Mouse (Mus musculus): ENCODE results near the gene Glce. TPM values are rescaled to one million over a fixed set of nuclear protein-coding genes. Genes with fewer than 3 reads are reported as not detected.
A peak's percentile ranks its signal among the peaks of the same experiment; 100 is the strongest.

Glce gene
- polyA plus RNA-seq (2015; fragmentation: Nextera tagmentation; extraction: Ambion mirVana), result 16.4 and 17.4 TPM in 2 replicates

- no peaks in the 10 kb centered on the region for H3K27me3 ChIP-seq
- H3K4me3 ChIP-seq, result peak within 1 kb of the TSS; percentile 63
- H3K9ac ChIP-seq (replicated peaks), result peak within 1 kb of the TSS; percentile 74
- peak within 1 kb of the TSS; percentile 92 for H3K27ac ChIP-seq (replicated peaks)
- peaks cover 22% of the 10 kb centered on the region for H3K4me1 ChIP-seq
- under 1% methylated on average over 51 of the region's 51 CpGs for WGBS
- ATAC-seq (replicated peaks), result peak; percentile 100
- no peaks in the 10 kb centered on the region for H3K36me3 ChIP-seq
- peak within 1 kb of the TSS; percentile 73 for H3K4me2 ChIP-seq (replicated peaks)
- H3K9me3 ChIP-seq, result no peaks in the 10 kb centered on the region
Observed at GRCm38 (mm10) chr9:62122508-62123215, at the start of gene Glce. Glce (minus strand) TSS chr9:62122655.

GRCm38 (mm10) chr9:62172239-62172638 lies 49.8 kb upstream of the Glce start:
- ATAC-seq (replicated peaks), result no peak
- Histone ChIP-seq H3K9me3 (no peaks in the 10 kb centered on the region), H3K36me3 (no peaks in the 10 kb centered on the region), H3K9ac (replicated peaks) (no peak overlapping the region), H3K4me1 (no peaks in the 10 kb centered on the region), H3K4me2 (replicated peaks) (no peak overlapping the region), H3K27me3 (no peaks in the 10 kb centered on the region), H3K27ac (replicated peaks) (no peak overlapping the region), H3K4me3 (no peak overlapping the region)
- WGBS, result 88% methylated on average over 3 of the region's 3 CpGs

GRCm38 (mm10) chr9:62170921-62171320 lies 48.5 kb upstream of the Glce start:
- H3K4me1 ChIP-seq, result peaks cover 2% of the 10 kb centered on the region; the same call in 1 of the 2 replicates
- H3K9me3 ChIP-seq, result no peaks in the 10 kb centered on the region
- no peak overlapping the region for H3K4me2 ChIP-seq (replicated peaks)
- WGBS, result 89% methylated on average over 2 of the region's 2 CpGs
- H3K4me3 ChIP-seq, result no peak overlapping the region
- H3K36me3 ChIP-seq, result no peaks in the 10 kb centered on the region
- ATAC-seq (replicated peaks), result no peak
- H3K27ac ChIP-seq (replicated peaks), result no peak overlapping the region
- no peaks in the 10 kb centered on the region for H3K27me3 ChIP-seq
- no peak overlapping the region for H3K9ac ChIP-seq (replicated peaks)

DNA sequence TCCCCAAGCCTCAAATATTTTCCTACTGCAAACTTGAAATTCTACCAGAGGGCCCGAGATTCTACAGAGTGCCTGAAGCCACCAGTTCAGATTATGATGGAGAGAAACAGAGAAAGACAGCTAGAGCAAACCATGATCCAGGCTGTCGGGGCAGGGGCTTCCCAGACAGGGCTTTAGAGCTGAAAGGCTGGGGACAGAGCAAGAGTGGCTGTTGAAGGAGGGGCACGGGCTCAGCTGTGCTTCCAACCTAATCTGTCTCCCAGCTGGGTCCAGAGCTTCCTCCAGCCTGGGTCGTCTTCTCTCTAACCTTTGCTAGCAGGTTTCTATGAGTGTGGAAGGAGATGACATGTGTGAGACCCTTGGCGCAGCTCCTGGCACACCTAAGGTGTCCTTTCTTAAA lies 44.2 kb upstream of the Glce start:
- H3K4me3 ChIP-seq, result no peak overlapping the region
- H3K27ac ChIP-seq (replicated peaks), result 0 out of 2 replicates have a peak overlapping the region, but pooled peaks have one; percentile 12
- no peak for ATAC-seq (replicated peaks)
- no peaks in the 10 kb centered on the region for H3K9me3 ChIP-seq
- 55% methylated on average over 5 of the region's 5 CpGs for WGBS
- no peak overlapping the region for H3K9ac ChIP-seq (replicated peaks)
- H3K4me1 ChIP-seq, result peaks cover 2% of the 10 kb centered on the region; the same call in 1 of the 2 replicates
- no peaks in the 10 kb centered on the region for H3K36me3 ChIP-seq
- no peak overlapping the region for H3K4me2 ChIP-seq (replicated peaks)
- no peaks in the 10 kb centered on the region for H3K27me3 ChIP-seq

GRCm38 (mm10) chr9:62166186-62166585 lies 43.7 kb upstream of the Glce start:
- Histone ChIP-seq H3K4me1 (peaks cover 2% of the 10 kb centered on the region; the same call in 1 of the 2 replicates), H3K4me2 (replicated peaks) (no peak overlapping the region), H3K27ac (replicated peaks) (no peak overlapping the region), H3K9ac (replicated peaks) (no peak overlapping the region), H3K27me3 (no peaks in the 10 kb centered on the region), H3K4me3 (no peak overlapping the region), H3K36me3 (no peaks in the 10 kb centered on the region), H3K9me3 (no peaks in the 10 kb centered on the region)
- 21% methylated on average over 4 of the region's 4 CpGs for WGBS
- ATAC-seq (replicated peaks), result no peak

GRCm38 (mm10) chr9:62162889-62163291 lies 40.4 kb upstream of the Glce start:
- Histone ChIP-seq H3K9me3 (no peaks in the 10 kb centered on the region), H3K36me3 (no peaks in the 10 kb centered on the region), H3K4me2 (replicated peaks) (no peak overlapping the region), H3K27me3 (no peaks in the 10 kb centered on the region), H3K27ac (replicated peaks) (no peak overlapping the region), H3K9ac (replicated peaks) (no peak overlapping the region), H3K4me1 (peaks cover 2% of the 10 kb centered on the region; the same call in 1 of the 2 replicates), H3K4me3 (no peak overlapping the region)
- 36% methylated on average over 4 of the region's 4 CpGs for WGBS
- no peak for ATAC-seq (replicated peaks)

GRCm38 (mm10) chr9:62160788-62161187 lies 38.3 kb upstream of the Glce start:
- H3K27me3 ChIP-seq, result no peaks in the 10 kb centered on the region
- ATAC-seq (replicated peaks), result no peak
- no peak overlapping the region for H3K4me3 ChIP-seq
- H3K4me2 ChIP-seq (replicated peaks), result no peak overlapping the region
- H3K9me3 ChIP-seq, result no peaks in the 10 kb centered on the region
- no peak overlapping the region for H3K27ac ChIP-seq (replicated peaks)
- H3K9ac ChIP-seq (replicated peaks), result no peak overlapping the region
- WGBS, result 78% methylated on average over 6 of the region's 6 CpGs
- no peaks in the 10 kb centered on the region for H3K4me1 ChIP-seq
- no peaks in the 10 kb centered on the region for H3K36me3 ChIP-seq

- Histone ChIP-seq H3K4me1 (no peaks in the 10 kb centered on the region), H3K9ac (replicated peaks) (no peak overlapping the region), H3K9me3 (no peaks in the 10 kb centered on the region), H3K27ac (replicated peaks) (no peak overlapping the region), H3K4me2 (replicated peaks) (no peak overlapping the region), H3K4me3 (no peak overlapping the region), H3K36me3 (no peaks in the 10 kb centered on the region), H3K27me3 (no peaks in the 10 kb centered on the region)
- ATAC-seq (replicated peaks), result no peak
- WGBS, result 87% methylated on average over 4 of the region's 4 CpGs
Observed at GRCm38 (mm10) chr9:62158746-62159145, 36.3 kb upstream of the Glce start.

DNA sequence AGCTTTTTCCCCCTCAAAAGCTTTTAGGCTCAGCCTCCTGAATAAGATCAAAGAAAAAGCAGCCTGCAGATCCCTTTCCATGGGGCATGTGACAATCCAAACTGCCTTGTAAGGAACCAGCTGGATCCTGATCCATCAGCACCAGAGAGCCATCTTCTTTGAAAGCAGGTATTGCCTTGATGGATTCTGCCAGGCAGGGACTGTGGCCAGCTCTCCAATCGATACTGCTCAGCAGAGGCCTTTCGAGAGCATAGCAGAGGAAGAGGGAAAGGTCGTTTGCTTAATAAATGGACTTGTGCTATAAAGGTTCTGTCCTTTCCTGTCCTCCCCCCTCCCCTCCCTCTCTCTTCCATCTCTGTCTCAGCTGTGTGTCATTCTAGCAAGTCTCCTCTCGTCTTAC lies 33.4 kb upstream of the Glce start:
- no peaks in the 10 kb centered on the region for H3K27me3 ChIP-seq
- H3K4me2 ChIP-seq (replicated peaks), result no peak overlapping the region
- H3K9ac ChIP-seq (replicated peaks), result no peak overlapping the region
- no peak overlapping the region for H3K27ac ChIP-seq (replicated peaks)
- no peaks in the 10 kb centered on the region for H3K9me3 ChIP-seq
- no peak overlapping the region for H3K4me3 ChIP-seq
- H3K4me1 ChIP-seq, result no peaks in the 10 kb centered on the region
- ATAC-seq (replicated peaks), result no peak
- H3K36me3 ChIP-seq, result no peaks in the 10 kb centered on the region
- WGBS, result 48% methylated on average over 4 of the region's 4 CpGs

GRCm38 (mm10) chr9:62155400-62155799 lies 32.9 kb upstream of the Glce start:
- 79% methylated on average over 6 of the region's 6 CpGs for WGBS
- ATAC-seq (replicated peaks), result no peak
- Histone ChIP-seq H3K4me1 (no peaks in the 10 kb centered on the region), H3K9me3 (no peaks in the 10 kb centered on the region), H3K9ac (replicated peaks) (no peak overlapping the region), H3K27me3 (no peaks in the 10 kb centered on the region), H3K4me2 (replicated peaks) (no peak overlapping the region), H3K27ac (replicated peaks) (no peak overlapping the region), H3K4me3 (no peak overlapping the region), H3K36me3 (no peaks in the 10 kb centered on the region)

- Histone ChIP-seq H3K4me1 (no peaks in the 10 kb centered on the region), H3K9me3 (no peaks in the 10 kb centered on the region), H3K27ac (replicated peaks) (no peak overlapping the region), H3K36me3 (no peaks in the 10 kb centered on the region), H3K4me3 (no peak overlapping the region), H3K9ac (replicated peaks) (no peak overlapping the region), H3K4me2 (replicated peaks) (no peak overlapping the region), H3K27me3 (no peaks in the 10 kb centered on the region)
- WGBS, result 76% methylated on average over 7 of the region's 7 CpGs
- ATAC-seq (replicated peaks), result no peak
Observed at GRCm38 (mm10) chr9:62154956-62155355, 32.5 kb upstream of the Glce start.

GRCm38 (mm10) chr9:62154551-62154950 lies 32.1 kb upstream of the Glce start:
- H3K9me3 ChIP-seq, result no peaks in the 10 kb centered on the region
- no peak overlapping the region for H3K4me2 ChIP-seq (replicated peaks)
- ATAC-seq (replicated peaks), result no peak
- WGBS, result 54% methylated on average over 3 of the region's 3 CpGs
- H3K9ac ChIP-seq (replicated peaks), result no peak overlapping the region
- no peaks in the 10 kb centered on the region for H3K36me3 ChIP-seq
- H3K27ac ChIP-seq (replicated peaks), result no peak overlapping the region
- H3K4me3 ChIP-seq, result no peak overlapping the region
- H3K4me1 ChIP-seq, result no peaks in the 10 kb centered on the region
- H3K27me3 ChIP-seq, result no peaks in the 10 kb centered on the region

DNA sequence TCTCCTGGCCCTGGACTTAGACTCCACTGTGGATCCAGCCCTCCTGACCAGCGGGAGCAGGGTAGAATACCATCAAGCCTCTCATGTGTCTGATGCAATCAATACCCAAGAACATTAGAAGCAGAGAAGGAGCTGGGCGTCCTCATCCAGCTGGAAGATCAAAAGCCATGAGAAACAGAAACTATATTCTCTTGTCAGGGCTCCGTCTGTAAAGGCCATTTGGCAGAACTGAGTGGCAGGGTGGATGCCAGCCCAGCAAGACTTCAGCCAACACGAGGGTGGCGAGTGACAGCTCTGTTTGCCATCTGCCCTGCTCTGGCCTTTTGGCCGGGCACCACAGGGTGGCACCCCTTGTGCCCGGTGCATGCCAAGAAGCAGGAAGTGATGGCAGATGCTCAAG lies 30.8 kb upstream of the Glce start:
- no peaks in the 10 kb centered on the region for H3K4me1 ChIP-seq
- no peaks in the 10 kb centered on the region for H3K9me3 ChIP-seq
- H3K27ac ChIP-seq (replicated peaks), result no peak overlapping the region
- ATAC-seq (replicated peaks), result no peak
- H3K9ac ChIP-seq (replicated peaks), result no peak overlapping the region
- no peak overlapping the region for H3K4me2 ChIP-seq (replicated peaks)
- no peaks in the 10 kb centered on the region for H3K36me3 ChIP-seq
- WGBS, result 68% methylated on average over 7 of the region's 7 CpGs
- H3K4me3 ChIP-seq, result no peak overlapping the region
- no peaks in the 10 kb centered on the region for H3K27me3 ChIP-seq
